Mouse (Mus musculus) stomach, embryonic 15.5 days (tissue): Measurements from ENCODE around the gene Il10rb. TPM values are rescaled to one million over a fixed set of nuclear protein-coding genes. Genes with fewer than 3 reads are reported as not detected.

ENCODE experiments used
- ATAC-seq: fragments of 200-750 bp; cut with Nextera tagmentation; 2 replicates; pipeline ENCODE4 v1.8.0; 2017; ENCODE audit warnings: low read depth, moderate number of reproducible peaks, moderate TSS enrichment; ENCODE audit not compliant: insufficient read depth, low FRiP score
- H3K27ac ChIP-seq: fragments of 300-500 bp; sonication (generic); 2 replicates; pipeline ENCODE4 v1.5.1; 2015; ENCODE audit warnings: mild to moderate bottlenecking, inconsistent platforms
- H3K27me3 ChIP-seq: fragments of 300-500 bp; sonication (generic); replicated peaks from 2 replicates; pipeline ENCODE4 v1.6.1; 2015; ENCODE audit warnings: inconsistent platforms
- H3K36me3 ChIP-seq: fragments of 300-500 bp; sonication (generic); 2 replicates; pipeline ENCODE4 v1.6.1; 2015; ENCODE audit warnings: inconsistent platforms
- H3K4me1 ChIP-seq: fragments of 300-500 bp; sonication (generic); 2 replicates; pipeline ENCODE4 v1.6.1; 2015; ENCODE audit warnings: inconsistent platforms
- H3K4me2 ChIP-seq: fragments of 300-500 bp; sonication (generic); 2 replicates; pipeline ENCODE4 v1.6.1; 2015; ENCODE audit warnings: mild to moderate bottlenecking, inconsistent platforms
- H3K4me3 ChIP-seq: fragments of 300-500 bp; sonication (generic); replicated peaks from 2 replicates; pipeline ENCODE4 v1.5.1; 2015; ENCODE audit warnings: inconsistent platforms
- H3K9ac ChIP-seq: fragments of 300-500 bp; sonication (generic); 2 replicates; pipeline ENCODE4 v1.6.1; 2015; ENCODE audit warnings: inconsistent platforms
- H3K9me3 ChIP-seq: fragments of 300-500 bp; sonication (generic); 2 replicates; pipeline ENCODE4 v1.6.1; 2016; ENCODE audit warnings: inconsistent platforms
- WGBS: fragments of 180-500 bp; shearing (Covaris S2); methylation state at CpG from one replicate; pipeline ENCODE4 v1.1.7; 2015; 5-methylcytosine and 5-hydroxymethylcytosine counted together
- polyA plus RNA-seq: library from polyadenylated mRNA; unstranded; fragments of >200 nt; fragmentation: Nextera tagmentation; extraction: Ambion mirVana; gene quantifications from 2 replicates; pipeline ENCODE4 v1.2.1, GENCODE M21; 2015

The Il10rb gene
- polyA plus RNA-seq, 1 experiment from 2014 or later: 45.5 TPM

DNA sequence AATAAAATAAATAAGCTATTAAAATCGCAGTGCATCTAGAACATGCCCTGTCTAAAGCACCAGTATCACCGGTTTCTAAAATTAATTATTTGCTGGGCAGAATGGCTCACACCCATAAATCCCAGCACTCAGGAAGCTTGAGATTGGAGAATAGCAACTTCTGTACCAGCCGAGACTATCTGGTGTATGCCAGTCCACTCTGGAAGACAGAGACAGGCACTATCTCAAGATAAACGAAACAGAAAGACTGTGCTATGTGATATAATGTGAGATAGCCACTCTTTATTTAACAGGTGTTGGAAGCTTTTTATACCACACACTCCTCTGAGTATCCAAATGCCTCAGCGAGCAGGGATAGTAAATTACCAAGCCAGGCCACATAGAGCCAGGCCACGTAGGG, 65.5 kb downstream of the Il10rb start:
- Histone ChIP-seq H3K9me3 (no peaks in the 10 kb centered on the region), H3K36me3 (no peaks in the 10 kb centered on the region), H3K4me1 (no peaks in the 10 kb centered on the region), H3K4me2 (no peak overlapping the region), H3K9ac (no peak overlapping the region), H3K27me3 (no peaks in the 10 kb centered on the region), H3K27ac (no peak overlapping the region), H3K4me3 (no peak overlapping the region)
- 75% methylated on average over 6 of the region's 6 CpGs for whole genome bisulfite sequencing
- no peak for ATAC-seq

Other genes starting within 250 kb of the Il10rb start
- gene Olig2, start 180.7 kb upstream of the Il10rb start, polyA plus RNA-seq: not detected in 2 replicates
- 0.12 and 0.13 TPM in 2 replicates for gene Olig1, start 136.4 kb upstream of the Il10rb start, polyA plus RNA-seq
- gene Ifnar2, start 33.4 kb upstream of the Il10rb start, polyA plus RNA-seq: 49.4 and 60.4 TPM in 2 replicates
- not detected in 2 replicates for gene Gm21970, start 14.4 kb upstream of the Il10rb start, polyA plus RNA-seq
- gene Ifnar1, start 79.1 kb downstream of the Il10rb start, polyA plus RNA-seq: 48.8 and 49.4 TPM in 2 replicates
- gene Ifngr2, start 140.9 kb downstream of the Il10rb start, polyA plus RNA-seq: 49.3 and 55.6 TPM in 2 replicates
- gene Tmem50b, start 191.6 kb downstream of the Il10rb start, polyA plus RNA-seq: 40.6 and 46.7 TPM in 2 replicates
- gene Dnajc28, start 212.9 kb downstream of the Il10rb start, polyA plus RNA-seq: 2.9 and 3.3 TPM in 2 replicates
- gene Gart, start 240.8 kb downstream of the Il10rb start, polyA plus RNA-seq: 107 and 115 TPM in 2 replicates
- 108 and 114 TPM in 2 replicates for gene Son, start 241.3 kb downstream of the Il10rb start, polyA plus RNA-seq